ENCODE assay signal across 26 mouse cellular contexts in the genomic region with DNA sequence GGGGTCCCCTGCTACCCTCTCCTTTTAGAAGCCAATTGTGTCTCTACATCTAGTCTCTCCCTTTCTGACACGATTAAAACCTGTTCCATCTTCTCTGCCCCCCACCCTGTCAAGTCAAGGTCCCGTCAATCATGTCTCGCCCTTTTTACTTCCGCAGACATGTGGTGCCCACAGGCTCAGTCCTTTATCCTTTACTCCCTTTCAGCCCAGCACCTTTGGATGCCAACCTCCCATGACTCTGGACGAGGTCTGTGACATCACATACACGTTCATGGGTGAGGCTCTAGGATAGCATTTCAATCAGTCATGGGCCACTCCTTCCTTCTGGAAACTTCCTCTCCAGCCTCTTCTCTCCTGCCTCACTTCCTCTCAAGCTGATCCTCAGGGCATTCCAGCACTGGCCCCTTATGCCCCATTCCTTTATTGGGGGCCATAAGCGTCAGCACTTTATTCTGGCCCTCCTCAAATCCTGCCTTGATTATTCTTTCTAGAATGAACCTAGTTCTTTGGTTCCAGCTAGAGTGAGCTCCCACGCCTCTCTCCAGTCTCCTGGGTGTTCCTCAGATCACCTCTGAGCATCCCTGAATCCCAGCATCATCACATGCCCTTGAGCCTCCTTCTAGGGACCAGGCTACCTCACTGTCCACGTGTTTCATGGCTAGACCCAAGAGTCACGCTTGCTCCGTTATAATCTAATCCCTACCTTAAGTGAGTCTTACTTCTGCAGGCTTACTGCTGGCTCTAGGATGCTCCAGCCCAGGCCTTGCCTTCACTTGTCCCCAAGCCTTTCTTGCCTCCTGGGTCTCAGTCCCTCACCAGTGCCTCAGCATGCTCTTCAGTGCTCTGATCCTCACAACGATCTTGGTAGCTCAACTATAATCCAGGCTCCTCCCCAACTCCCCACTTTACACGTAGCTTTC. TPM values are rescaled to one million over a fixed set of nuclear protein-coding genes. Genes with fewer than 3 reads are reported as not detected.
"Had no signal": no experiment of that assay in that cellular context is flagged by ENCODE, and none has a peak within 500 bp of the region (broad histone marks: within the 10 kb centered on the region; RNA-seq: fewer than 3 reads in every experiment).

No protein-coding gene starts in this region.

- H3K9ac ChIP-seq: limb, embryonic 12.5 days; limb, embryonic 15.5 days; liver, embryonic 14.5 days; liver, postnatal 0 days; midbrain, embryonic 13.5 days; neural tube, embryonic 15.5 days had no signal

- ATAC-seq: midbrain, embryonic 13.5 days had no signal

- H3K27ac ChIP-seq: limb, embryonic 15.5 days; liver, embryonic 14.5 days; lung, embryonic 15.5 days; midbrain, embryonic 13.5 days; neural tube, embryonic 15.5 days had no signal

- H3K27me3 ChIP-seq: limb, embryonic 15.5 days; lung, embryonic 15.5 days; neural tube, embryonic 15.5 days had no signal

- H3K9me3 ChIP-seq: limb, embryonic 12.5 days; limb, embryonic 15.5 days; lung, embryonic 15.5 days; midbrain, embryonic 13.5 days; neural tube, embryonic 15.5 days had no signal

- H3K4me3 ChIP-seq: midbrain, embryonic 13.5 days had no signal

- DNase-seq: kidney, adult 18-20 months; kidney, postnatal 14 days; kidney, postnatal 4 days; left cerebral cortex, postnatal 4 days; liver, postnatal 0 days; right cerebral cortex, adult 18-20 months; right cerebral cortex, postnatal 14 days; thymus, adult 2 months; thymus, postnatal 14 days; thymus, postnatal 4 days had no signal

RNA-seq across cellular contexts. Expression of a gene that starts 8.9 kb away (rescaled TPM):
- total RNA-seq: layer of hippocampus, adult 18-20 months; layer of hippocampus, postnatal 14 days; left cerebral cortex, adult 8-10 months; left cerebral cortex, postnatal 14 days; left cerebral cortex, postnatal 4 days; megakaryocyte-erythroid progenitor cell, adult 5-6 weeks had no signal
- polyA plus RNA-seq: kidney, embryonic 16.5 days; limb, embryonic 12.5 days; liver, embryonic 11.5 days; liver, embryonic 14.5 days; liver, postnatal 0 days; myocyte; neural tube, embryonic 11.5 days; spleen, adult 2 months had no signal

RNA-seq across cellular contexts. Expression of a gene that starts 34.2 kb away (rescaled TPM):
- total RNA-seq: layer of hippocampus, adult 18-20 months; layer of hippocampus, postnatal 14 days; left cerebral cortex, adult 8-10 months; left cerebral cortex, postnatal 14 days; left cerebral cortex, postnatal 4 days; megakaryocyte-erythroid progenitor cell, adult 5-6 weeks had no signal
- polyA plus RNA-seq: liver, embryonic 14.5 days; liver, postnatal 0 days; neural tube, embryonic 11.5 days; spleen, adult 2 months had no signal
